Mouse (Mus musculus): Measurements from ENCODE around the gene Anapc1.
"Not testable (repeated sequence)": the region's sequence is repeated elsewhere in the genome, so short reads cannot be mapped to it uniquely, and the experiment has no call there.

The Anapc1 gene

DNA sequence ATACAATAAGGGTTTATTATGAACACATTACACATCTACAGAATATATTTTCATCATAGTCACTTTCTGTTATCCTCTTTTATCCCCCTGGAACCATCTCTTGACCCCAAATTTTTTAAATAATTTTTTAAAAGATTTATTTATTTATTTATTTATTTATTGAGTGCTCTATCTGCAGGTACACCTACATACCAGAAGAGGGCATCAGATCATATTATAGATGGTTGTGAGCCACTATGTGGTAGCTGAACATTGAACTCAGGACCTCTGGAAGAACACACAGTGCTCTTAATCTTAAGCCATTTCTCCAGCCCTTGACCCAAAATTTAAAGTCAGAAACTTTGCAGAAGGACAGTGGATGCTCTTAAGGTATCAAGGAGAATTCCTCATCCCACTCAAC is 7.4 kb upstream of the Anapc1 start:
- no peak for DNase-seq

- not testable (repeated sequence) for DNase-seq
Measured at GRCm38 (mm10) chr2:128693828-128694227, 6.6 kb upstream of the Anapc1 start.

GRCm38 (mm10) chr2:128693236-128693635 is 6.0 kb upstream of the Anapc1 start:
- DNase-seq: no peak

DNA sequence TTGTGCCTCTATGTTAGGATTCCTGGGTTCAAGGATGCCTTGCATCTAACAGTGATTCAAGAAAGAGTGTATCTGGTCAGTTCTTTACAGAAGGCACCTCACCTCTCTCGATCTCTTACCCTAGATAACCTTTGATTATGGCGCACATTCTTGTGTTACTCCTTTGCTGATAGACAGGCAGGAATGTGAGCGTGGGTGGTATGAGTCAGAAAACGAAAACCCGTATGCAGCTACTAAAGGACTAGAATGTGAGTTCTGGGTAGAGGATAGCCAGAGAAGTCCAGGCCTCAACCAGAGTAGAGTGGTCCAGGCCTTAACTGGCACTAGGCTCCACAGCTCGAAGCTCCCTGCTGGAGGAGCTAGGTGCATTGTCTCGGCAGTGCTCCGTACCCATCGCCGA is 5.6 kb upstream of the Anapc1 start:
- no peak for DNase-seq

GRCm38 (mm10) chr2:128692336-128692735 is 5.1 kb upstream of the Anapc1 start:
- no peak for DNase-seq

GRCm38 (mm10) chr2:128687558-128688120 is 448 bp upstream of the Anapc1 start:
- no peak for DNase-seq

DNA sequence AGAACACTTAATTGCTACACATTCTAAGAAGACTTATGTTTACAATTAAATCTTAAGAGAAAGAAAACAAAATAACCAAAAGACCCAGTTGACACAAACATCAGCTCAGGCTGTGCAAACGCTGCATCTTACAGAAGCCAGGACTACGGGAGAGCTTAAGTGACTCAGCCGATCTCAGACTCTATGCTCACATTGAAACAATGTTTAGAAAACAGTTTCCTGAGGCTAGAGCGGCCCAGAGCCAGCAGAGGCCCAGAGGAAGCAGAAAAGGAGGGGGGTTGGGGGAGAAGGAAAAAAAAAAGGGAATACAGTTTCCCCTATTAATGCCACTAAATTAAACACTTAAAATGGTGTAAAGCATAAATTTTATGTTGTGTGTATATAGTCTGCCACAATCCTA is 6.5 kb downstream of the Anapc1 start:
- DNase-seq: no peak

DNA sequence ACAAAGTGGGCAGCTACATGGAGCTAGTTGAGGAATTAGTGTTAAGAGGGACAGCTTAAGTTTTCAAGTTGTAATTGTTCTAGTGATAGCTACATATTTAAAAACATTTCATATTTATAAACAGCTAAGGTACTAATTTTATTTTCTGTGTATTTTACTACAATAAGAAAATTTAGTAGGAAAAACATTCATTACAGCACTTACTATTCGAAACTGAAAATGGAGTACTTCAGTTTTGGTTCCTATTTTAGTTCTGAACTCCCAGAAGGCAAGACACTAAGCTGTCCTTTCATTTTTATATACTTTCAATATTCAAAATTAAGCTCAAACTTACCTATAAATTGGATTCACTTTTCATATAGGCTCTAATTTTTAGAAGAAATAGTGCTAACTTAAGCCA is 66.6 kb downstream of the Anapc1 start:
- DNase-seq: no peak

GRCm38 (mm10) chr2:128615366-128615765 is 71.8 kb downstream of the Anapc1 start:
- no peak for DNase-seq

DNA sequence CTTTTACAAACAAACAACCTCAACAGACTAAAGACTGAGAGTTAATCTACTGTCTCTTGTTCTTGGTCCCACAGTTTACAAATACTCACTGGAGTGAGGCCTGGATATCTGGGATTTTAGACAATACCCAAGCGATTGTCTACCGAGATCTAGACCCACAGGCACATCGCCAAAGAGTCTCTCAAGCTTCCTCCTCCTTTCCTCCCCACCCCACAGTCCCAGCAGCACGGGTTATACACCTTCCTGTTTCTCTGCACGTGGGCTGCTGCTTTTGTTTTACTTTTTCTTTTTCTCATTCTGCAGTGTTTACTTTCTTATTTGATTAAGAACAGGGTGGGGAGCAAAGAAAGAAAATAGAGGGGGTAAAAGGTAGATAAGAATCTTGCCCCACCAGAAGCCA is 73.8 kb downstream of the Anapc1 start:
- no peak for DNase-seq

DNA sequence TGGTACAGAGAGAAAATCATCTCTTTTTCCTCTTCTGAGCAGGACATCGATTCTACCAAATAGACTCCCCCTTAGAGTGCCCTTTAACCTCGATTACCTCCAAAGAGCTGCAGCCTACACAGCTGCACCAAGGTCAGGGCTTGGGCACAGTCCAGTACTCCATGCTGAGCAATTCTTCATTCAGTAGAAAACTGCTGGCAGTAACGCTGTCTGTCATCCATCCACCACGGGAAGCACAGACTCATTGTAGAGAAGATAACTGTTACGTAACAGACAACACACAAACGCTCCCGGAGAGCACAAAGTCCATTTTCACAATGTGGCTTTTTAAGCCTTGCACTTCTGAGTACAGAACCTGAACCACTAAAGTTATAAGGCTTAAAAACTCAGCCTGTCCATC is 74.9 kb downstream of the Anapc1 start:
- no peak for DNase-seq

GRCm38 (mm10) chr2:128611178-128611577 is 76.0 kb downstream of the Anapc1 start:
- DNase-seq: no peak

DNA sequence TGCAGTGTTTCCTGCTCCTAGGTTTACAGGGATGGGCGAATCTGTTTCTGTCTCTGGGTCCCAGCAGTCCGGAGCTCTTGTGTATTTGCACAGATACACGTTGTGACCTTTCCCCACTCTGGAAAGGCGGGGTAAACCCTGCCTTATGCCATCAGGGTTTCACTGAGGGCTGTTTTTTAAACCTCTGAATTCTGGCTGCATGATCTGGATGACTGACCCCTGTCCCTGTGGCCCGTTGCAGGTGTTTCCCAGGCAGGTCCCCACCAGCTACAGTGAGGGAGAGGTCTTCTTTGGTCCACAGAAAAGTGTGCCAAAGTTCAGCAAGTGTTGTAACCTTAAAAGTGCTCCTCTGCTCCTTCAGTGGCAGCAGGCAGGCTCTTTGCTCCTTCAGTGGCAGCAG is 77.9 kb downstream of the Anapc1 start:
- no peak for DNase-seq

GRCm38 (mm10) chr2:128601534-128601933 is 85.7 kb downstream of the Anapc1 start:
- no peak for DNase-seq

DNA sequence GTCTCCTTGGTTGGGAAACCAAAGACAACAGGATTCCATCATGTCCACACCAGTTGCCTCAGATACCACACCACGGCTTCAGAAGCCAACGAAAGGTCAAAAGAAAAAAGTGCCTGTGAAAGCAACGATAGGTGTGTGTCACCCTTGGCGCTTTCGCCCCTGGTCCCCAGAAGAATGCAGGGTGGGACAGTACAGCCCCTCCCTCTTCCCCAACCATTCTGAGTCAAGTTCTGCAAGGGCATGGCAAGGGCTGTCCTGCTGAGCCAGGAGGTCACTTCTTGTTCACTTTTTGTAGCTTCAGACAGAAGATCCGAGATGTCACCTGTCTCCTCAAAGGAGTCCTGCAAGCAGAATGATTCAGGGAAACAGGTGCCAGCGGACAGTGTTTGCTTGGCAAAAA is 94.9 kb downstream of the Anapc1 start:
- DNase-seq: no peak

GRCm38 (mm10) chr2:128590909-128591308 is 96.3 kb downstream of the Anapc1 start, which contains the start of gene Spdye4c:
Spdye4c (plus strand) TSS chr2:128591209.
- DNase-seq: no peak

DNA sequence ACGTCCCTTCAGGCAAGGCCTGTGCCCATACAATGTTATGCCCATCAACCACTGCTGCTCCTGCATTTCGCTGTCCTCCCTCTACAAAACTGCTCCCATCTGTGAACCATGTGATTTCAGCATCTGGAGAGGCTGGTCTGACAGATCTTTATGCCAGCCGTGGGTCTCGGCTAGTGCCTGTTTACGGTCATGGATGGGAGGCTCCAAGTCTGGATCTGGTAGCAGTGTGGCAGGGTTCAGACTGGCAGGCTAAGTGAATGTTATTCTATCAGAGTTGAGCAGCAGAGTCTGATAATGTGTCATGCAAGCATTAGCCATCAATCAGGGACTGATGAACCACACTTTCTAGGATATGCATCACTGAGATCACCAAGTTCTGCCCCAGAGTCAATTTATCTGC is 104.3 kb downstream of the Anapc1 start:
- no peak for DNase-seq

- peak; percentile 67 for DNase-seq
Measured at GRCm38 (mm10) chr2:128572726-128573624, 114.2 kb downstream of the Anapc1 start.

DNA sequence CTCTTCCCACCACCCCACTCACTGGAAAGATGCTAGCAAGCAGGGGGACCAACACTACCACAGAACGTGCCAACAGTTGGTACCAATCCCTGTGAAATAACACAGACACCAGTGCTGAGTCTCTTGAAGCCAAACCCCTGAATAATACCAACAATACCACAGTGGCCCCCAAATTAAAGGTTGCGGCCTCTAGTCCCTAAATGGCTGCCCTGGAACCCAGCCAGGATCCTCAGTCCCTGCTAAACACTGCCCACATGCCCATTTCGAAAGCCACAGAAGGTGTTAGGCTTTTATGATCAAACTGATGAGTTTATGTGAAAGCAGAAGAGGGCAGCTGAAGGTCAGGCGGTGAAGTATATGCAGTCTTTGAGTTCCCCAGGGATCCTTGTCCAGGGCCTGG is 116.2 kb downstream of the Anapc1 start:
- no peak for DNase-seq

GRCm38 (mm10) chr2:128568490-128568889 is 118.7 kb downstream of the Anapc1 start:
- no peak for DNase-seq

DNA sequence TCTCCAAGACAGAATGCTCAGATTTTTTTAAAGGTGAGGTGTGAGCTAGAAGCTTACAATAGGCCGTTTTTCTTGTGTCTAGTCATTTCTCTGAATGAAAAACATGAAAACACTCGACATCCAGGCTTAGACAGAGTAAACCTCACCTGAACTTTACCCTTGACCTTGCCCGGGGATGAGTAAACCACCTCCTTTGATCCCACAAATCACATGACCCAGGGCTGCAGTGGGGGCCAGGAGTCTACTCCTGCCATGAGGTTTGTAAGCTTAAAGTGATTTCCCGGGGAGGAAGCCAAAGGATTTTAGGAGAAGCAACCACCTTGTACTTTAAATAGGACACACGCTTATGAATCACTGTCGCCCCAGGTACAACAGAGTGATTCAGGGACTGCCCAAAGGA is 119.2 kb downstream of the Anapc1 start:
- DNase-seq: no peak

DNA sequence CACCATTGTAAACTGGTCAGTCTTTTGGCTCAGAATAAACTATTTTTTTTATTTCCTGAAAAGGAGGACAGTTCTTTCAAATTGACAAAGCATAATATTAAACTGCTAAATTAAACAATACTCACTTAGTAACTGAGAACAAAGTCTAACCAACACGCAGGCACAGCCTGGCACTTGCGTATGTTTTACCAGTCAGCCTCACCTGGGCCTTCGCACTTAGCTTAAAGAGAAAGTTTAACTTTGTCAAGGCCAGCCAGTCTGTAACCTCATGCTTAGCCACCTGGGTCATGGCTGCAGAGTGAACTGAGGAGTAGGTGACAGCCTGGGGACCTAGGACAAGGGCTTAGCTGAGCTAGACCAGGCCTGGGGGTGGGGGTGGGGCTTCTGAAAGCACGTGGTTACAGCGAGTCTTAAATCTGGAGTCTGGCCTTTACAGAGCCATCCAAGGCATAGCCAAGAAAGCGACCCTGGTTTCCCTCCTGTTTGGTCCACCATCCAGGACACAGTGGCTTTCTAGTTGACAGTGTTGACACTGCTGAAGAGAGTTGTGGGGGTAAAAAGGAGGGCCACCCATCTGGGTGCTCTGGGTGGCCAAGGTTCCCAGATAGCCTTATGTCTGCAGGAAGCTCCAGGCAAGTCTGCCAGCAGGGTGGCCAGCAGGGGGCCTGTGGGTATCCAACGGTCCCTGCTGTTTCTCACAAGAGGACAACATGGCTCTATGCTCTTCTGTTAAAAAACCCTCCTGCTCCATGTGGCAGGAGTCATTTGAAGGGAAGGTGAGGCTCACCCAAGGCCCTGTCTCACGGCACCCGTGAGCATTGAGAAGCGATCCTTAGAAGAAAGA is 120.7 kb downstream of the Anapc1 start:
- DNase-seq: peak; percentile 42

DNA sequence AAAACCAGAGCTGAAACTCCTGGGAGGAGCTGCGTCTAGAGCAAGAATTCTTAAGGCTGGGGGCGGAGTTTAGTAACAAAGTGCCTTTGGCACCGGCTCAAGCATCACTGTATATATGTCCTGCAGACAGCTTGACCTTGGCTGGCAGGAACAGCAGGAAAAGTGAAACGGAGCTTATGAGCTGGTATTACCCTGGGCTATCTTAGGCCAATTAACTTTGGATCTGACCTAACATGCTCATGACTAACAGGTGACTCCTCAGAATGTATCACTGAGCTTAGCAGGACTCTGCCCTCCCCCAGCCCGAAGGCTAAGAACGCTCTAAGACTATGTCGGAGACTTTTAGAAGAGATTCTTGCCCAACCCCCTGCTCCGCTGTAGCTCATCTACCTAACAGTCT is 121.3 kb downstream of the Anapc1 start:
- no peak for DNase-seq

- no peak for DNase-seq
Measured at GRCm38 (mm10) chr2:128564195-128564594, 123.0 kb downstream of the Anapc1 start.

Measured in cerebellum, adult 9-11 months (tissue).